Mouse (Mus musculus): ENCODE data around the gene Txlng.

The Txlng gene

GRCm38 (mm10) chrX:162759251-162760114 lies 69.8 kb downstream of the Txlng start:
- peak; percentile 7 for DNase-seq

- DNase-seq = no peak
Measured at GRCm38 (mm10) chrX:162756058-162756457, 73.2 kb downstream of the Txlng start.

GRCm38 (mm10) chrX:162754314-162754713 lies 74.9 kb downstream of the Txlng start:
- DNase-seq = no peak

DNA sequence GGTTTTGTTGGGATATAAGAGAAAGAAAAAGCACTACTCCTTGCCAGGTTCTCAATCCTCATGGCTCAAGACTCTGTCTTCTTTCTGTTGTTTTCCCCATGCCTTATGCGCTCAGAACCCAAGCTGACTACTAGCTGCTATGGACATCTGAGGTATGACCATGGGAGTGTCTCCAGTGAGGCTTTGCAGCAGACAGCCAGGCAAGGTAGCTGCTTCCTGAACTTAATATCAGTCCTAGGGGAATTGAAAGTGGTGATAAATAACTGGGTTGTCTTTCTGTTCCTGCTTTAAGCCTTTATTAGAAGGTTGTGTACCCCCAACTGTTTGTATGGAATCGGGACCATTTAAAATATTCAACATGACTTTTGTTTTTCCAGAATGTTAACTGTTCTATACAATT lies 76.8 kb downstream of the Txlng start:
- no peak for DNase-seq

DNA sequence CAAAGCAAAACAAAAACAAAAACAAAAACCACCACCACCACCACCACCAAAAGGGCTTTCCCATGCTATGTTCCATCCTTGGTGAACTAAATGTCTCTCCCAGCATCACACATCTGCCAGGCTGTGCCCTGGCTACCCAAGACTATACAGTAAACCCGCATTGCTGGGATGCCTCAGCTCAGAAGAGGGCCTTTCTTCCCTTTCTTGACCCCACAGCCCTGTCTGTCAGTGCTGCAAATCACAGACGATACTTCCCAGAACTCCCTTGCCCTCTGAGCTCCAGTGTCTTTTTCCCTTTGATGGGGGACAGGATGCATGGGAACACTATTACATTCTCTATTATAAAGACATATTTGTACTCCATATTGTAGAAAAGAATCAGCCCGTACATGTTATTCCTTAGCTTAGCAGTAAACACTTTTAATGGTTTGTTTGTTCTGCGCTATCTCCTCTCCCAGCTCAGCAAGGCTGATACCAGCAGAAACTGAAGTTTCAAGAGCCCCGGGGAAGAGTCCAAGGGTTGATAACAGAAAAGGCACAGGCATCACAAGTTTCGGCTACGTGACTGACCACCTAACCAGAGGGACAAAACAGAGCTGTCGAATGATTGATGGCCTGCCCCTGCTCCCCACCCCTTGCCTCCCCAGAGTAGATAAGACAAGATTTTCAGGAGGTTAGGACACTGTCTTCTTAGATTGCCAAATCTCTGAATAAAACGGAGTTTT lies 80.4 kb downstream of the Txlng start:
- DNase-seq = no peak

DNA sequence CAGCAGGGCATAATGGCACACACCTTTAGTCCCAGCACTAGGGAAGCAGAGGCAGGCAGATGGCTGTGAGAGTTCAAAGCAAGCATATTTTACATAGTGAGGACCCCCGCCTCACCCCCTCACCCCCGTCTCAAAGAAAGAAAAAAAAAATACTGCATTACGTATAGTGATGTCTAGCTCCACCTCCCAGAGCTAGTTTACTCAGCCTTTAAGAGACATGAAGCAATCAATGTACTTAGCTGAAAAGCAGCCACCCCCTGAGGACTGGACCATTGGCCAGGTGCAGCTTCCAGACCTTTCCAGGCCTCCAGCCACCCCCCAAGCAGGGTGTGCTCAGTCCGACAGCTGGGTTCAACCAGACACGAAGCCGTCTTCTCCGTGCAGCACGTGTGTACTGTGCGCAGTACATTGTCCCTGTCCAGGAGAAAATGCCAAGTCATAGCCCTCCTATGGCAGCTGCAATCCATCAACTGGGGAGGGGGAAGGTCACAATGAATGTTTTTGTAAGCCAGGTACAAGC lies 93.1 kb downstream of the Txlng start:
- peak; percentile 15 for DNase-seq

DNA sequence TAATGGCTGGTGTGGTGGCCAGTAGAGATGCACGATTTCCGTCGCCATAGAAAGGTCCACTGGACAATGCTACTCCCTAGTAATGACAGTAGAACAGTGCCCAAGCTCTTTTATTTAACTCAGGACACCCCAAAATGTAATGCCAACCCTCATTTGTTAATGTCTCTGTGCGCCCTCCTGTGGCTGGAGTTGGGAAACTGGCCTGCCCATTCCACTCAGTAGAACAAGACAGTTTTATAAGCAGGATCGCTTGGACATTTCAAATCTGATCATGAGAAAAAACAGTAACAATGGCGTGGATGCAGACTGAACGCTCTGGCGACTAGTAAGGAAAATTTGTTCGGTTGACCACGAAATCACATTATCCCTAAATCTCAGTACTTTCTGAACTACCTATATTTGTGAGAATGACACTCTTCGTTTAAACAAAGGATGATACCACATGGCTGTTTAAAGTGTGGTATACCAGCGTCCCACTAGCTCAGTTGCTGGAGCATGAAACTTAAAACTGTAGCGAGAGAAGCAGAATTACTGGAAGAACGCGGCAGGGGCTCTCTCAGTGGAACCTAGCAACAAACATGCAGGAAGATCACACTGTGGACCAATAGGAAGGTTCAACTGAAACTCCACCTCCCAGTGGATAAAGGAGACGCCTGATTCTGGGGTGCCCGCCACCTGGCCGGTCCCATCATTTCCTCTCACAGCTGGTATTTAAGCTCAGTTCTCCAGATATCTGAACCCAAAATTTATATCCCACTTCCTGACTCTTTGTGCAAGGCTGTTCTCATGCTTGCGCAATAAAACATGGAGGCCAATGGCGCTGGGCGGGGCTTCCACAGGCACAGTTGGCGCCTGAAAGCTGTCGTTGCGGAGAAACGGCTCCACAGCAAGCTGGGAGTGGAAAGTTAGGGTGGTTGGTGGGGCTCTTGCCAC lies 94.0 kb downstream of the Txlng start:
- DNase-seq = peak; percentile 67

- DNase-seq = no peak
Measured at GRCm38 (mm10) chrX:162730031-162730430, 99.2 kb downstream of the Txlng start.

Measured in right cerebral cortex, postnatal 4 days (tissue).